Mouse (Mus musculus) spleen, postnatal 14 days (tissue): ENCODE results near the gene Fam20b.

ENCODE experiments used
- DNase-seq, 2 experiments: peaks; one replicate each; pipeline ENCODE4 v3.0.0; 2021 to 2022; ENCODE audit warnings: low spot score in 2 of 2

Gene Fam20b

GRCm38 (mm10) chr1:156635148-156635547, 83.7 kb downstream of the Fam20b start:
- DNase-seq, result no peak

GRCm38 (mm10) chr1:156633095-156633494, 85.8 kb downstream of the Fam20b start:
- no peak for DNase-seq

- no peak for DNase-seq
Measured at GRCm38 (mm10) chr1:156630965-156631364, 87.9 kb downstream of the Fam20b start.

- DNase-seq, result no peak
Measured at GRCm38 (mm10) chr1:156629984-156630383, 88.9 kb downstream of the Fam20b start.
